ENCODE assay signal across 8 mouse cellular contexts in genomic region chr9:31130357-31131204, GRCm38 (mm10). TPM values are rescaled to one million over a fixed set of nuclear protein-coding genes. Genes with fewer than 3 reads are reported as not detected.
DNase-seq lines count a peak whose midpoint lies in the region; ATAC-seq and TF ChIP-seq lines count a peak whose summit lies in the region.

No protein-coding gene starts in this region.

- H3K4me1 ChIP-seq in liver, adult 2 months (ENCODE audit: control insufficient read depth, insufficient read depth, low read length) = no peaks in the 10 kb centered on the region; the same call in 1 of the 2 replicates
- peaks cover 20% of the 10 kb centered on the region for H3K4me1 ChIP-seq in hindbrain, embryonic 13.5 days (replicated peaks)
- 0 out of 2 replicates have a peak, but pooled peaks cover 3% of the 10 kb centered on the region for H3K4me1 ChIP-seq in lung, postnatal 0 days (ENCODE audit: insufficient read depth, low read depth, low read length)
- H3K4me1 ChIP-seq in stomach, embryonic 14.5 days (ENCODE audit: control insufficient read depth, insufficient read depth, low read length) = peaks cover 5% of the 10 kb centered on the region; the same call in 1 of the 2 replicates

- H3K4me3 ChIP-seq in liver, adult 2 months (ENCODE audit: insufficient read depth, low read depth, low read length) = peak overlapping the region; percentile 59; the same call in 1 of the 2 replicates
- H3K4me3 ChIP-seq in hindbrain, embryonic 13.5 days = peak overlapping the region; percentile 44
- H3K4me3 ChIP-seq in lung, postnatal 0 days (ENCODE audit: low read depth, low read length) = peak overlapping the region; percentile 54
- peak overlapping the region; percentile 54 for H3K4me3 ChIP-seq in stomach, embryonic 14.5 days (ENCODE audit: low read depth, low read length)

- no peak for TF ChIP-seq CTCF in liver, adult 2 months (IDR thresholded peaks at IDR 0.05; ENCODE audit: low read depth, low read length)
- no peak for TF ChIP-seq CTCF in lung, postnatal 0 days (IDR thresholded peaks at IDR 0.05)

- peak overlapping the region; percentile 83 for H3K4me2 ChIP-seq in hindbrain, embryonic 13.5 days
- H3K4me2 ChIP-seq in lung, postnatal 0 days (replicated peaks; ENCODE audit: low read depth, low read length) = peak overlapping the region; percentile 83
- H3K4me2 ChIP-seq in stomach, embryonic 14.5 days (replicated peaks; ENCODE audit: low read depth, low read length) = peak overlapping the region; percentile 78

- TF ChIP-seq POLR2A in liver, adult 2 months (IDR thresholded peaks at IDR 0.05; ENCODE audit: extremely low read depth, insufficient read depth, low read length) = no peak

- peaks cover 9% of the 10 kb centered on the region for H3K27me3 ChIP-seq in liver, adult 2 months (ENCODE audit: control insufficient read depth, insufficient read depth, low read length)
- peaks cover 74% of the 10 kb centered on the region for H3K27me3 ChIP-seq in hindbrain, embryonic 13.5 days
- peaks cover 9% of the 10 kb centered on the region; the same call in 1 of the 2 replicates for H3K27me3 ChIP-seq in lung, postnatal 0 days (replicated peaks; ENCODE audit: insufficient read depth, low read length)
- H3K27me3 ChIP-seq in stomach, embryonic 14.5 days (ENCODE audit: control insufficient read depth, insufficient read depth, low read length) = peaks cover 7% of the 10 kb centered on the region

- no peak overlapping the region for H3K27ac ChIP-seq in liver, adult 2 months (replicated peaks; ENCODE audit: insufficient read depth, low read depth, low read length)
- H3K27ac ChIP-seq in hindbrain, embryonic 13.5 days = no peak overlapping the region
- peak overlapping the region; percentile 73; the same call in 1 of the 2 replicates for H3K27ac ChIP-seq in lung, postnatal 0 days (ENCODE audit: low read length)
- peak overlapping the region; percentile 10; the same call in 1 of the 2 replicates for H3K27ac ChIP-seq in stomach, embryonic 14.5 days (ENCODE audit: low read length)

- 12% methylated on average over 26 of the region's 26 CpGs for WGBS in liver, adult 2 months
- 11% methylated on average over 26 of the region's 26 CpGs for WGBS in hindbrain, embryonic 13.5 days
- WGBS in lung, postnatal 0 days = 5% methylated on average over 26 of the region's 26 CpGs
- WGBS in stomach, embryonic 14.5 days = 5% methylated on average over 26 of the region's 26 CpGs

- ATAC-seq in hindbrain, embryonic 13.5 days (ENCODE audit: low FRiP score) = no peak
- no peak for ATAC-seq in lung, postnatal 0 days
- no peak for ATAC-seq in stomach, embryonic 14.5 days (ENCODE audit: insufficient number of reproducible peaks, insufficient read depth, low FRiP score, low read depth)

- H3K36me3 ChIP-seq in liver, adult 2 months (ENCODE audit: control insufficient read depth, insufficient read depth, low read length) = no peaks in the 10 kb centered on the region
- no peaks in the 10 kb centered on the region for H3K36me3 ChIP-seq in hindbrain, embryonic 13.5 days
- H3K36me3 ChIP-seq in lung, postnatal 0 days (ENCODE audit: insufficient read depth, low read length) = no peaks in the 10 kb centered on the region
- no peaks in the 10 kb centered on the region for H3K36me3 ChIP-seq in stomach, embryonic 14.5 days (ENCODE audit: control insufficient read depth, insufficient read depth, low read length)

- no peak overlapping the region for H3K9ac ChIP-seq in liver, adult 2 months (ENCODE audit: low read depth, low read length)
- H3K9ac ChIP-seq in hindbrain, embryonic 13.5 days = peak overlapping the region; percentile 65
- H3K9ac ChIP-seq in lung, postnatal 0 days (replicated peaks; ENCODE audit: low read depth) = peak overlapping the region; percentile 59
- H3K9ac ChIP-seq in stomach, embryonic 14.5 days (replicated peaks; ENCODE audit: low read depth, low read length) = peak overlapping the region; percentile 60; the same call in 1 of the 2 replicates

- H3K79me2 ChIP-seq in liver, adult 2 months (ENCODE audit: control insufficient read depth, insufficient read depth, low read length) = no peaks in the 10 kb centered on the region

- H3K9me3 ChIP-seq in hindbrain, embryonic 13.5 days = no peaks in the 10 kb centered on the region
- no peaks in the 10 kb centered on the region for H3K9me3 ChIP-seq in lung, postnatal 0 days (ENCODE audit: low read length)
- no peaks in the 10 kb centered on the region for H3K9me3 ChIP-seq in stomach, embryonic 14.5 days (ENCODE audit: control insufficient read depth, low read depth, low read length)

- TF ChIP-seq EP300 in lung, postnatal 0 days (IDR thresholded peaks at IDR 0.05) = no peak

- no peak for DNase-seq in liver, adult 2 months (ENCODE audit: extremely low read depth, low read depth, low spot score)
- DNase-seq in liver = no peak
- peak; percentile 26 for DNase-seq in embryo, embryonic 10 days (ENCODE audit: low spot score)
- peak; percentile 19 for DNase-seq in lung, postnatal 0 days (ENCODE audit: low spot score)
- no peak for DNase-seq in ovary, postnatal 10 days (ENCODE audit: low spot score)
- DNase-seq in layer of hippocampus, postnatal 25 days (ENCODE audit: extremely low spot score in 1 of 2, low spot score in 1 of 2) = no peak

RNA-seq across cellular contexts. Expression of gene St14, which starts 1.1 kb away (rescaled TPM):
- total RNA-seq in liver, adult 2 months (2014; rRNA removed) = 0.27 and 0.46 TPM in 2 replicates
- polyA plus RNA-seq in liver, adult 2 months (2012; rRNA removed) = 0.31 and 0.37 TPM in 2 replicates
- polyA plus RNA-seq in hindbrain, embryonic 13.5 days (2015; fragmentation: Nextera tagmentation; extraction: Ambion mirVana) = 0.42 and 0.71 TPM in 2 replicates
- 36.6 and 42.3 TPM in 2 replicates for polyA plus RNA-seq in lung, postnatal 0 days (2015; fragmentation: Nextera tagmentation; extraction: Ambion mirVana)
- 46.9 and 50.0 TPM in 2 replicates for polyA plus RNA-seq in stomach, embryonic 14.5 days (2014; fragmentation: Nextera tagmentation; extraction: Ambion mirVana)
- 1 to 10 TPM in 1 of 2 experiments, under 1 TPM in 1; 0.54 to 1.1 TPM for total RNA-seq in layer of hippocampus, postnatal 25 days (2021)

Comparison
In these comparisons a context has a peak if more than half of its experiments do, and no peak if none do; other contexts are left out.
1. DNase-seq: peak in embryo, embryonic 10 days (single experiment) and lung, postnatal 0 days (single experiment); none in liver, adult 2 months (single experiment), liver (single experiment), ovary, postnatal 10 days (single experiment) and layer of hippocampus, postnatal 25 days (0 of 2).
2. H3K27ac ChIP-seq: peak in lung, postnatal 0 days (single experiment) and stomach, embryonic 14.5 days (single experiment); none in liver, adult 2 months (single experiment) and hindbrain, embryonic 13.5 days (single experiment).
3. RNA of gene St14, which starts 1.1 kb away (polyA plus RNA-seq): 46.9 to 50.0 TPM in stomach, embryonic 14.5 days and 36.6 to 42.3 TPM in lung, postnatal 0 days; 0.42 to 0.71 TPM in hindbrain, embryonic 13.5 days and 0.31 to 0.37 TPM in liver, adult 2 months; every median in the first group is over 10 times any median in the second.
4. Peak in every context shown above with its lines, with median percentiles within 50 percentile points of each other: H3K4me3 ChIP-seq and H3K4me2 ChIP-seq.